Mouse (Mus musculus) ES-E14 (cell line): Measurements from ENCODE around the gene Hist1h4c.

ENCODE experiments used
- CHD2 ChIP-seq: IDR thresholded peaks from 2 replicates; pipeline ENCODE4 v1.6.1; 2014; ENCODE audit warnings: mild to moderate bottlenecking, low read depth, low read length, inconsistent platforms
- MAFK ChIP-seq: IDR thresholded peaks from 2 replicates; pipeline ENCODE4 v1.6.1; 2014; ENCODE audit warnings: mild to moderate bottlenecking, low read depth, low read length, inconsistent platforms; ENCODE audit not compliant: insufficient read depth

DNA sequence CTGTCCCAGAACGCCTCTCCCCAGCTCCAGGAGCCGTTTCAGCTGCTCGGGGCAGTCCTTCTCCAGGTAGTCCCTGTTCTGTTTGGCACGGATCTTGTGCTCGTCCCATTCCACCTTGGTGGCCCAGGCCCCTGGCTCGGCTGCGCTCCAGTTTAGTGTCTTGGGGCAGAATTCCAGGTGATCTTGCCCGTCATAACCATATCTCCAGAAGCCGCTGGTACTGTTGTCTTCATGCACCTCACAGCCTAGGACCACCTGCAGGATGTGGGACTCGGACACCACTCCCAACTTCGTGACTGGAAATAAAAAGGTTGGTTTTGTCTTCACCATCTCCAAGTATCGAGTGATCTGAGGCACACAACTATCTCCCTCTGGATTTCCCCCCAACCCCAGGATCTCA, 8.5 kb upstream of the Hist1h4c start:
- TF ChIP-seq MAFK (no peak), CHD2 (no peak)
